Comparison of ENCODE assay signal across 9 mouse cellular contexts in the genomic region with DNA sequence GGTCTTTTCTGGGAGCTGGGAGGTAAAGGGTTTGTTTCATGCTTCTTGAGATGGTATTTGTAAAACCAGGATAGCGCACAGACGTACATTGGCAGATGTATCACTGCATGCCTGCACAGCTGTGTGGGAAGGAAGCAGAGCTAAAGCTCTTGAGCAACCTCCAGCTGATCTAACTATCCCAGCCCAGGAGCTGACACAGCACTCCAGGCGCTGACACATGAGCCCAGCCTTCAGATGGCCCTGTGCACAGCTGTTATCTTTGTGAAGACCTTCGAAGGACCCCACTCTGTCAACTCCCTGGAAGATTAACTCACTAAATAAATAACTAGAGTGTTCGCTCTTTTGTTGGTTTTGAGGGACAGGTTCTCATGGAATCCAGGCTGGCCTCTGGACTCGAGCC. TPM values are rescaled to one million over a fixed set of nuclear protein-coding genes. Genes with fewer than 3 reads are reported as not detected.
A peak's percentile ranks its signal among the peaks of the same experiment; 100 is the strongest.
DNase-seq lines count a peak whose midpoint lies in the region; ATAC-seq and TF ChIP-seq lines count a peak whose summit lies in the region.
"Had no signal": no experiment of that assay in that cellular context is flagged by ENCODE, and none has a peak within 500 bp of the region (broad histone marks: within the 10 kb centered on the region; RNA-seq: fewer than 3 reads in every experiment).

No protein-coding gene starts in this region.

- H3K4me1 ChIP-seq in forebrain, postnatal 0 days (ENCODE audit: insufficient read depth), result no peaks in the 10 kb centered on the region
- H3K4me1 ChIP-seq in forebrain, embryonic 13.5 days, result no peaks in the 10 kb centered on the region
- H3K4me1 ChIP-seq in intestine, embryonic 16.5 days (ENCODE audit: control insufficient read depth, insufficient read depth, low read length), result peaks cover 6% of the 10 kb centered on the region; the same call in 1 of the 2 replicates

- H3K36me3 ChIP-seq in forebrain, postnatal 0 days (ENCODE audit: insufficient read depth), result no peaks in the 10 kb centered on the region
- H3K36me3 ChIP-seq in forebrain, embryonic 13.5 days (ENCODE audit: poor library complexity, severe bottlenecking), result no peaks in the 10 kb centered on the region
- no peaks in the 10 kb centered on the region for H3K36me3 ChIP-seq in intestine, embryonic 16.5 days (ENCODE audit: control insufficient read depth, insufficient read depth, low read length)

- DNase-seq in forebrain, postnatal 0 days, result no peak
- peak; percentile 36 for DNase-seq in embryo, embryonic 11 days
- peak; percentile 33 for DNase-seq in lung, postnatal 25 days (ENCODE audit: low spot score)
- no peak for DNase-seq in right cerebral cortex, postnatal 14 days
- DNase-seq in urinary bladder, postnatal 4 days (ENCODE audit: low spot score in 2 of 2), result no peak
- DNase-seq in left cerebral cortex, adult 11 months (ENCODE audit: low spot score), result no peak
- DNase-seq: cerebellum, adult 9-10 months had no signal

- 81% methylated on average over 6 of the region's 6 CpGs for WGBS in forebrain, postnatal 0 days
- WGBS in forebrain, embryonic 13.5 days, result 83% methylated on average over 6 of the region's 6 CpGs
- WGBS in intestine, embryonic 16.5 days, result 30% methylated on average over 6 of the region's 6 CpGs

- no peak overlapping the region for H3K27ac ChIP-seq in forebrain, postnatal 0 days (ENCODE audit: low read depth, low read length)
- no peak overlapping the region for H3K27ac ChIP-seq in forebrain, embryonic 13.5 days
- H3K27ac ChIP-seq in intestine, embryonic 16.5 days (ENCODE audit: low read length), result no peak overlapping the region

- no peak overlapping the region for H3K9ac ChIP-seq in forebrain, postnatal 0 days
- H3K9ac ChIP-seq in forebrain, embryonic 13.5 days, result no peak overlapping the region
- no peak overlapping the region for H3K9ac ChIP-seq in intestine, embryonic 16.5 days (ENCODE audit: low read depth, low read length)

- H3K27me3 ChIP-seq in forebrain, postnatal 0 days (ENCODE audit: insufficient read depth, low read length), result no peaks in the 10 kb centered on the region
- no peaks in the 10 kb centered on the region for H3K27me3 ChIP-seq in forebrain, embryonic 13.5 days
- H3K27me3 ChIP-seq in intestine, embryonic 16.5 days (replicated peaks; ENCODE audit: control insufficient read depth, insufficient read depth, low read length), result no peaks in the 10 kb centered on the region

- no peaks in the 10 kb centered on the region for H3K9me3 ChIP-seq in forebrain, postnatal 0 days (ENCODE audit: low read length)
- no peaks in the 10 kb centered on the region for H3K9me3 ChIP-seq in forebrain, embryonic 13.5 days (replicated peaks)
- no peaks in the 10 kb centered on the region for H3K9me3 ChIP-seq in intestine, embryonic 16.5 days (ENCODE audit: control insufficient read depth, low read length)

- TF ChIP-seq CTCF in forebrain, postnatal 0 days (IDR thresholded peaks at IDR 0.05; ENCODE audit: low read depth), result no peak

- no peak overlapping the region for H3K4me3 ChIP-seq in forebrain, postnatal 0 days (ENCODE audit: low read depth, low read length)
- H3K4me3 ChIP-seq in forebrain, embryonic 13.5 days, result no peak overlapping the region
- H3K4me3 ChIP-seq in intestine, embryonic 16.5 days (ENCODE audit: low read length), result no peak overlapping the region

- peak; percentile 38; the same call in 1 of the 2 replicates for ATAC-seq in forebrain, postnatal 0 days
- no peak for ATAC-seq in forebrain, embryonic 13.5 days
- peak; percentile 88 for ATAC-seq in intestine, embryonic 16.5 days

- H3K4me2 ChIP-seq in forebrain, postnatal 0 days (ENCODE audit: low read depth), result no peak overlapping the region
- H3K4me2 ChIP-seq in forebrain, embryonic 13.5 days, result no peak overlapping the region
- no peak overlapping the region for H3K4me2 ChIP-seq in intestine, embryonic 16.5 days (ENCODE audit: low read depth, low read length)

RNA-seq across cellular contexts. Expression of a gene that starts 48.4 kb away (rescaled TPM):
- 31.2 and 38.7 TPM in 2 replicates for total RNA-seq in forebrain, postnatal 0 days (2014; rRNA removed)
- polyA plus RNA-seq in forebrain, postnatal 0 days (2015; fragmentation: Nextera tagmentation; extraction: Ambion mirVana), result 25.9 and 31.7 TPM in 2 replicates
- 28.0 and 29.7 TPM in 2 replicates for polyA plus RNA-seq in forebrain, embryonic 13.5 days (2015; fragmentation: Nextera tagmentation; extraction: Ambion mirVana)
- 13.8 and 14.3 TPM in 2 replicates for polyA plus RNA-seq in intestine, embryonic 16.5 days (2015; fragmentation: Nextera tagmentation; extraction: Ambion mirVana)

Comparison
In these comparisons a context has a peak if more than half of its experiments do, and no peak if none do; other contexts are left out.
1. DNase-seq: peak in embryo, embryonic 11 days (single experiment) and lung, postnatal 25 days (single experiment); none in forebrain, postnatal 0 days (single experiment), right cerebral cortex, postnatal 14 days (single experiment), urinary bladder, postnatal 4 days (0 of 2) and left cerebral cortex, adult 11 months (single experiment).